Mouse (Mus musculus) MEL (cell line): Measurements from ENCODE around the gene Apoa5. TPM values are rescaled to one million over a fixed set of nuclear protein-coding genes. Genes with fewer than 3 reads are reported as not detected.

Experiments used
- DNase-seq: peaks from one replicate; pipeline ENCODE4 v3.0.0; 2011; ENCODE audit warnings: low read depth, low spot score
- H3K27ac ChIP-seq: 2 replicates; pipeline ENCODE4 v1.5.1; 2012; ENCODE audit warnings: low read depth, mild to moderate bottlenecking, control low read depth, low read length, moderate library complexity; ENCODE audit not compliant: control insufficient read depth
- H3K27me3 ChIP-seq, 2 experiments: fragments of 150-350 bp in 1 of 2; sonication (generic) in 1 of 2; 2 replicates each; pipeline ENCODE4 v1.6.1; 2012; ENCODE audit warnings: low read length in 2 of 2, mild to moderate bottlenecking in 2 of 2, improper control_type of control experiment in 1 of 2, moderate library complexity in 1 of 2; ENCODE audit not compliant: insufficient read depth in 2 of 2, control insufficient read depth in 1 of 2
- H3K36me3 ChIP-seq, 2 experiments: 2 replicates each; pipeline ENCODE4 v1.6.1; 2012 to 2014; ENCODE audit warnings: low read length in 2 of 2, improper control_type of control experiment in 1 of 2, inconsistent platforms in 1 of 2, mild to moderate bottlenecking in 1 of 2; ENCODE audit not compliant: insufficient read depth in 2 of 2, control insufficient read depth in 1 of 2
- H3K4me1 ChIP-seq, 2 experiments: fragments of 150-350 bp in 1 of 2; sonication (generic) in 1 of 2; 2 replicates each; pipeline ENCODE4 v1.6.1; 2012; ENCODE audit warnings: low read length in 2 of 2, improper control_type of control experiment in 1 of 2, mild to moderate bottlenecking in 1 of 2; ENCODE audit not compliant: insufficient read depth in 2 of 2, control insufficient read depth in 1 of 2
- H3K4me3 ChIP-seq, 2 experiments: fragments of 150-350 bp in 1 of 2; sonication (generic) in 1 of 2; 2 replicates each; pipeline ENCODE4 v1.5.1; 2012; ENCODE audit warnings: low read depth in 2 of 2, low read length in 2 of 2, mild to moderate bottlenecking in 2 of 2, moderate library complexity in 2 of 2, control low read depth in 1 of 2, improper control_type of control experiment in 1 of 2; ENCODE audit not compliant: control insufficient read depth in 1 of 2, insufficient read depth in 1 of 2
- H3K79me2 ChIP-seq: 2 replicates; pipeline ENCODE4 v1.6.1; 2012; ENCODE audit warnings: mild to moderate bottlenecking, low read length, moderate library complexity; ENCODE audit not compliant: control insufficient read depth, poor library complexity, insufficient read depth
- H3K9ac ChIP-seq: 2 replicates; pipeline ENCODE4 v1.6.1; 2012; ENCODE audit warnings: low read depth, mild to moderate bottlenecking, control low read depth, low read length, moderate library complexity; ENCODE audit not compliant: control insufficient read depth, poor library complexity, severe bottlenecking
- H3K9me3 ChIP-seq: fragments of 150-350 bp; sonication (generic); replicated peaks from 2 replicates; pipeline ENCODE4 v1.6.1; 2012; ENCODE audit warnings: mild to moderate bottlenecking, low read length, improper control_type of control experiment, moderate library complexity; ENCODE audit not compliant: insufficient read depth
- BHLHE40 ChIP-seq: IDR thresholded peaks from 2 replicates; pipeline ENCODE4 v1.6.1; 2012; ENCODE audit warnings: low read depth, mild to moderate bottlenecking, inconsistent platforms, low read length, improper control_type of control experiment, borderline replicate concordance
- CTCF ChIP-seq, 3 experiments: IDR thresholded peaks in 2 of 3; conservative IDR thresholded peaks in 1 of 3; 2 replicates each; pipeline ENCODE4 v1.5.1; 2011 to 2012; ENCODE audit warnings: low read length in 3 of 3, low read depth in 2 of 3, mild to moderate bottlenecking in 2 of 3, improper control_type of control experiment in 1 of 3, inconsistent platforms in 1 of 3, mixed read lengths in 1 of 3, moderate library complexity in 1 of 3; ENCODE audit not compliant: control insufficient read depth in 1 of 3, insufficient read depth in 1 of 3, poor library complexity in 1 of 3, severe bottlenecking in 1 of 3
- EP300 ChIP-seq, 2 experiments: IDR thresholded peaks; 2 replicates each; pipeline ENCODE4 v1.6.1; 2011; ENCODE audit warnings: improper control_type of control experiment in 2 of 2, low read length in 2 of 2, low read depth in 1 of 2, mild to moderate bottlenecking in 1 of 2
- ETS1 ChIP-seq: IDR thresholded peaks from 2 replicates; pipeline ENCODE4 v1.6.1; 2012; ENCODE audit warnings: low read depth, mild to moderate bottlenecking, inconsistent platforms, low read length, improper control_type of control experiment, moderate library complexity
- GABPA ChIP-seq: IDR thresholded peaks from 2 replicates; pipeline ENCODE4 v1.6.1; 2012; ENCODE audit warnings: low read depth, mild to moderate bottlenecking, inconsistent platforms, low read length, improper control_type of control experiment, moderate library complexity
- KAT2A ChIP-seq: conservative IDR thresholded peaks from 2 replicates; pipeline ENCODE4 v1.6.1; 2012; ENCODE audit warnings: low read depth, low read length, improper control_type of control experiment, inconsistent platforms
- MAFK ChIP-seq: IDR thresholded peaks from 2 replicates; pipeline ENCODE4 v1.6.1; 2011; ENCODE audit warnings: low read depth, mild to moderate bottlenecking, low read length, improper control_type of control experiment, borderline replicate concordance
- MAZ ChIP-seq: IDR thresholded peaks from 2 replicates; pipeline ENCODE4 v1.6.1; 2012; ENCODE audit warnings: low read depth, mild to moderate bottlenecking, inconsistent platforms, low read length, improper control_type of control experiment
- MYB ChIP-seq: IDR thresholded peaks from 2 replicates; pipeline ENCODE4 v1.6.1; 2011; ENCODE audit warnings: mild to moderate bottlenecking, low read depth, low read length, improper control_type of control experiment
- MYC ChIP-seq: IDR thresholded peaks from 2 replicates; pipeline ENCODE4 v1.6.1; 2011; ENCODE audit warnings: low read depth, mild to moderate bottlenecking, low read length, improper control_type of control experiment, moderate library complexity
- NELFE ChIP-seq: IDR thresholded peaks from 2 replicates; pipeline ENCODE4 v1.6.1; 2011; ENCODE audit warnings: low read depth, low read length, improper control_type of control experiment
- RCOR1 ChIP-seq: IDR thresholded peaks from 2 replicates; pipeline ENCODE4 v1.6.1; 2012; ENCODE audit warnings: low read depth, mild to moderate bottlenecking, inconsistent platforms, low read length, improper control_type of control experiment
- TBP ChIP-seq: IDR thresholded peaks from 2 replicates; pipeline ENCODE4 v1.8.0; 2011; ENCODE audit warnings: low read depth, low read length, improper control_type of control experiment
- USF1 ChIP-seq: IDR thresholded peaks from 2 replicates; pipeline ENCODE4 v1.6.1; 2014; ENCODE audit warnings: low read depth, mild to moderate bottlenecking, inconsistent platforms, low read length, improper control_type of control experiment, moderate library complexity
- USF2 ChIP-seq, 2 experiments: IDR thresholded peaks; 2 replicates each; pipeline ENCODE4 v1.6.1; 2011 to 2012; ENCODE audit warnings: improper control_type of control experiment in 2 of 2, low read length in 2 of 2, borderline replicate concordance in 1 of 2, inconsistent platforms in 1 of 2, low read depth in 1 of 2, mild to moderate bottlenecking in 1 of 2; ENCODE audit not compliant: insufficient read depth in 1 of 2
- ZC3H11A ChIP-seq: IDR thresholded peaks from 2 replicates; pipeline ENCODE4 v1.6.1; 2012; ENCODE audit warnings: low read depth, mild to moderate bottlenecking, inconsistent platforms, low read length, improper control_type of control experiment
- ZMIZ1 ChIP-seq: IDR thresholded peaks from 2 replicates; pipeline ENCODE4 v1.6.1; 2012; ENCODE audit warnings: low read depth, mild to moderate bottlenecking, inconsistent platforms, low read length, improper control_type of control experiment, moderate library complexity
- ZNF384 ChIP-seq: IDR thresholded peaks from 2 replicates; pipeline ENCODE4 v1.6.1; 2012; ENCODE audit warnings: low read depth, mild to moderate bottlenecking, inconsistent platforms, low read length, improper control_type of control experiment
- polyA plus RNA-seq, 2 experiments: library from polyadenylated mRNA; stranded (reverse) in 1 of 2; unstranded in 1 of 2; fragments of >175 nt in 1 of 2; fragments of >200 nt in 1 of 2; gene quantifications; 2 replicates each; pipeline versions ENCODE4 v1.2.1 to v1.2.4; 2012; ENCODE audit warnings: low replicate concordance in 2 of 2, low read depth in 1 of 2; ENCODE audit not compliant: insufficient read length in 2 of 2, insufficient read depth in 1 of 2, missing spikeins in 1 of 2
- total RNA-seq: library from RNA; depleted of rRNA; stranded (reverse); fragments of 300-350 nt; gene quantifications from 2 replicates; pipeline ENCODE4 v1.2.3, GENCODE M21; 2012; rRNA removed

Apoa5 gene
- total RNA-seq = not detected in 2 replicates
- under 1 TPM in 1 of 2 experiments, not detected in 1; 0.04 TPM for polyA plus RNA-seq

GRCm38 (mm10) chr9:46268343-46268873 is at the start of gene Apoa5:
Apoa5 (plus strand) TSS chr9:46268633.
- no peak for DNase-seq
- H3K27me3 ChIP-seq = no peaks in the 10 kb centered on the region
- no peaks in the 10 kb centered on the region for H3K9me3 ChIP-seq

GRCm38 (mm10) chr9:46223090-46223489 is 45.3 kb upstream of the Apoa5 start:
- Histone ChIP-seq H3K4me3 (no peak overlapping the region), H3K79me2 (no peaks in the 10 kb centered on the region), H3K9me3 (no peaks in the 10 kb centered on the region), H3K9ac (no peak overlapping the region), H3K4me1 (peaks cover 15 to 32% of the 10 kb centered on the region in 2 experiments), H3K27me3 (no peaks in the 10 kb centered on the region), H3K27ac (no peak overlapping the region), H3K36me3 (peaks cover 3 to 31% of the 10 kb centered on the region in 2 experiments)
- DNase-seq = no peak
- TF ChIP-seq MAFK (no peak), USF1 (no peak), ZMIZ1 (no peak), RCOR1 (no peak), BHLHE40 (no peak), MYB (no peak), MYC (no peak), USF2 (IDR thresholded peaks at IDR 0.05; ENCODE audit: borderline replicate concordance in 1 of 2, insufficient read depth in 1 of 2, low read depth in 1 of 2, low read length in 2 of 2) (no peak), MAZ (no peak), ZNF384 (no peak), ZC3H11A (no peak), TBP (no peak), EP300 (IDR thresholded peaks at IDR 0.05; ENCODE audit: low read depth in 1 of 2, low read length in 2 of 2) (no peak), NELFE (no peak), ETS1 (no peak), CTCF (IDR thresholded peaks at IDR 0.05 in 2 of 3, conservative IDR thresholded peaks at IDR 0.05 in 1 of 3; ENCODE audit: control insufficient read depth in 1 of 3, insufficient read depth in 1 of 3, low read depth in 2 of 3, low read length in 3 of 3, poor library complexity in 1 of 3, severe bottlenecking in 1 of 3) (no peak)

More at GRCm38 (mm10) chr9:46268343-46268873, at the start of gene Apoa5:
- Histone ChIP-seq H3K27ac (no peak within 1 kb of the TSS), H3K36me3 (peaks cover 0 to 7% of the 10 kb centered on the region in 2 experiments; a peak in 2 of 4 replicates), H3K4me1 (peaks cover 0 to 6% of the 10 kb centered on the region in 2 experiments; a peak in 2 of 4 replicates), H3K9ac (no peak within 1 kb of the TSS), H3K79me2 (peaks cover 5% of the 10 kb centered on the region), H3K4me3 (no peak within 1 kb of the TSS)
- no peak for TF ChIP-seq ZMIZ1
- no peak for TF ChIP-seq GABPA
- no peak for TF ChIP-seq KAT2A
- no peak for TF ChIP-seq MAZ
